Mouse (Mus musculus) hindbrain, embryonic 14.5 days (tissue): Measurements from ENCODE around the gene Pik3r3. TPM values are rescaled to one million over a fixed set of nuclear protein-coding genes. Genes with fewer than 3 reads are reported as not detected.

ENCODE experiments used
- ATAC-seq: fragments of 200-750 bp; cut with Nextera tagmentation; 2 replicates; pipeline ENCODE4 v1.8.0; 2017; ENCODE audit warnings: moderate number of reproducible peaks, mild to moderate bottlenecking, moderate TSS enrichment, moderate library complexity; ENCODE audit not compliant: low FRiP score
- DNase-seq: peaks from one replicate; pipeline ENCODE4 v3.0.0-alpha.2; 2015; ENCODE audit warnings: low spot score
- H3K27ac ChIP-seq: fragments of 300-500 bp; sonication (generic); 2 replicates; pipeline ENCODE4 v1.5.1; 2014; ENCODE audit warnings: mild to moderate bottlenecking, moderate library complexity
- H3K27me3 ChIP-seq: fragments of 300-500 bp; sonication (generic); 2 replicates; pipeline ENCODE4 v1.6.1; 2014; ENCODE audit warnings: mild to moderate bottlenecking, low read length, mixed read lengths; ENCODE audit not compliant: control insufficient read depth, insufficient read depth
- H3K36me3 ChIP-seq: fragments of 300-500 bp; sonication (generic); replicated peaks from 2 replicates; pipeline ENCODE4 v1.6.1; 2014; ENCODE audit not compliant: control insufficient read depth, insufficient read depth
- H3K4me1 ChIP-seq: fragments of 300-500 bp; sonication (generic); replicated peaks from 2 replicates; pipeline ENCODE4 v1.6.1; 2014; ENCODE audit warnings: antibody characterized with exemption, low read length, mixed read lengths; ENCODE audit not compliant: control insufficient read depth, insufficient read depth
- H3K4me2 ChIP-seq: fragments of 300-500 bp; sonication (generic); replicated peaks from 2 replicates; pipeline ENCODE4 v1.6.1; 2014; ENCODE audit warnings: mild to moderate bottlenecking, moderate library complexity
- H3K4me3 ChIP-seq: fragments of 300-500 bp; sonication (generic); replicated peaks from 2 replicates; pipeline ENCODE4 v1.5.1; 2014; ENCODE audit warnings: mild to moderate bottlenecking, low read length
- H3K9ac ChIP-seq: fragments of 300-500 bp; sonication (generic); 2 replicates; pipeline ENCODE4 v1.6.1; 2014
- H3K9me3 ChIP-seq: fragments of 300-500 bp; sonication (generic); 2 replicates; pipeline ENCODE4 v1.6.1; 2016; ENCODE audit warnings: low read length; ENCODE audit not compliant: control insufficient read depth
- WGBS: fragments of 180-500 bp; shearing (Covaris S2); extraction: QIAGEN DNeasy Blood & Tissue Kit; methylation state at CpG from one replicate; pipeline ENCODE4 v1.1.7; 2014; 5-methylcytosine and 5-hydroxymethylcytosine counted together
- polyA plus RNA-seq: library from polyadenylated mRNA; unstranded; fragments of >200 nt; fragmentation: Nextera tagmentation; extraction: Ambion mirVana; gene quantifications from 2 replicates; pipeline ENCODE4 v1.2.1, GENCODE M21; 2014

Gene Pik3r3
- polyA plus RNA-seq, 1 experiment from 2014 or later = 69.0 TPM

GRCm38 (mm10) chr4:116182079-116182478, 39.3 kb upstream of the Pik3r3 start:
- Histone ChIP-seq H3K9me3 (no peaks in the 10 kb centered on the region), H3K27me3 (no peaks in the 10 kb centered on the region), H3K27ac (no peak overlapping the region), H3K4me2 (no peak overlapping the region), H3K4me1 (0 out of 2 replicates have a peak, but pooled peaks cover 2% of the 10 kb centered on the region), H3K9ac (no peak overlapping the region), H3K4me3 (no peak overlapping the region), H3K36me3 (no peaks in the 10 kb centered on the region)
- WGBS = 26% methylated on average over 3 of the region's 3 CpGs
- ATAC-seq = no peak
- no peak for DNase-seq

GRCm38 (mm10) chr4:116182745-116183144, 38.7 kb upstream of the Pik3r3 start:
- H3K4me1 ChIP-seq = 0 out of 2 replicates have a peak, but pooled peaks cover 2% of the 10 kb centered on the region
- no peak overlapping the region for H3K4me3 ChIP-seq
- H3K4me2 ChIP-seq = peak overlapping the region; percentile 33
- H3K27me3 ChIP-seq = no peaks in the 10 kb centered on the region
- DNase-seq (peak; percentile 28), ATAC-seq (no peak)
- no peak overlapping the region for H3K27ac ChIP-seq
- no peaks in the 10 kb centered on the region for H3K9me3 ChIP-seq
- 6% methylated on average over 12 of the region's 12 CpGs for WGBS
- no peak overlapping the region for H3K9ac ChIP-seq
- no peaks in the 10 kb centered on the region for H3K36me3 ChIP-seq

- ATAC-seq = no peak
- 0 out of 2 replicates have a peak, but pooled peaks cover 2% of the 10 kb centered on the region for H3K4me1 ChIP-seq
- WGBS = 95% methylated on average over 4 of the region's 4 CpGs
Observed at GRCm38 (mm10) chr4:116185083-116185482, 36.3 kb upstream of the Pik3r3 start.

GRCm38 (mm10) chr4:116192286-116192835, 29.1 kb upstream of the Pik3r3 start:
- no peaks in the 10 kb centered on the region for H3K9me3 ChIP-seq
- H3K4me2 ChIP-seq = no peak overlapping the region
- WGBS = 66% methylated on average over 4 of the region's 4 CpGs
- H3K36me3 ChIP-seq = no peaks in the 10 kb centered on the region
- no peak for DNase-seq
- H3K4me1 ChIP-seq = no peaks in the 10 kb centered on the region
- no peak overlapping the region for H3K4me3 ChIP-seq
- H3K27ac ChIP-seq = no peak overlapping the region
- H3K27me3 ChIP-seq = no peaks in the 10 kb centered on the region
- no peak for ATAC-seq
- H3K9ac ChIP-seq = no peak overlapping the region

More at GRCm38 (mm10) chr4:116185083-116185482, 36.3 kb upstream of the Pik3r3 start:
- H3K4me3 ChIP-seq = no peak overlapping the region
- H3K9ac ChIP-seq = no peak overlapping the region
- no peaks in the 10 kb centered on the region for H3K9me3 ChIP-seq
- H3K27me3 ChIP-seq = no peaks in the 10 kb centered on the region
- H3K36me3 ChIP-seq = no peaks in the 10 kb centered on the region
- no peak overlapping the region for H3K4me2 ChIP-seq
- H3K27ac ChIP-seq = no peak overlapping the region
- no peak for DNase-seq

- Histone ChIP-seq H3K36me3 (no peaks in the 10 kb centered on the region), H3K4me1 (no peaks in the 10 kb centered on the region), H3K27ac (no peak overlapping the region), H3K4me2 (no peak overlapping the region), H3K4me3 (no peak overlapping the region), H3K9me3 (no peaks in the 10 kb centered on the region), H3K27me3 (no peaks in the 10 kb centered on the region), H3K9ac (no peak overlapping the region)
- ATAC-seq (no peak), DNase-seq (no peak)
- WGBS = 69% methylated on average over 9 of the region's 9 CpGs
Observed at GRCm38 (mm10) chr4:116193583-116194383, 27.6 kb upstream of the Pik3r3 start.

GRCm38 (mm10) chr4:116198422-116198821, 23.0 kb upstream of the Pik3r3 start:
- DNase-seq (no peak), ATAC-seq (no peak)
- Histone ChIP-seq H3K4me2 (no peak overlapping the region), H3K9me3 (no peaks in the 10 kb centered on the region), H3K4me3 (no peak overlapping the region), H3K9ac (no peak overlapping the region), H3K4me1 (no peaks in the 10 kb centered on the region), H3K27me3 (no peaks in the 10 kb centered on the region), H3K27ac (no peak overlapping the region), H3K36me3 (no peaks in the 10 kb centered on the region)
- WGBS = 78% methylated on average over 2 of the region's 2 CpGs

GRCm38 (mm10) chr4:116204422-116204821, 17.0 kb upstream of the Pik3r3 start:
- H3K9me3 ChIP-seq = no peaks in the 10 kb centered on the region
- no peak overlapping the region for H3K4me2 ChIP-seq
- no peak for DNase-seq
- H3K27ac ChIP-seq = no peak overlapping the region
- no peaks in the 10 kb centered on the region for H3K27me3 ChIP-seq
- H3K36me3 ChIP-seq = no peaks in the 10 kb centered on the region
- ATAC-seq = no peak
- no peak overlapping the region for H3K4me3 ChIP-seq
- 71% methylated on average over 3 of the region's 3 CpGs for WGBS
- no peak overlapping the region for H3K9ac ChIP-seq
- no peaks in the 10 kb centered on the region for H3K4me1 ChIP-seq

GRCm38 (mm10) chr4:116206531-116206930, 14.9 kb upstream of the Pik3r3 start:
- 85% methylated on average over 4 of the region's 4 CpGs for WGBS
- ATAC-seq (no peak), DNase-seq (no peak)
- H3K36me3 ChIP-seq = no peaks in the 10 kb centered on the region
- no peaks in the 10 kb centered on the region for H3K9me3 ChIP-seq
- H3K4me2 ChIP-seq = no peak overlapping the region
- no peak overlapping the region for H3K27ac ChIP-seq
- no peak overlapping the region for H3K9ac ChIP-seq
- H3K4me3 ChIP-seq = no peak overlapping the region
- no peaks in the 10 kb centered on the region for H3K4me1 ChIP-seq
- no peaks in the 10 kb centered on the region for H3K27me3 ChIP-seq

- no peak overlapping the region for H3K4me3 ChIP-seq
- WGBS = 85% methylated on average over 1 of the region's 1 CpGs
Observed at GRCm38 (mm10) chr4:116208891-116209290, 12.5 kb upstream of the Pik3r3 start.

More at GRCm38 (mm10) chr4:116208891-116209290, 12.5 kb upstream of the Pik3r3 start:
- Histone ChIP-seq H3K4me1 (no peaks in the 10 kb centered on the region), H3K9ac (no peak overlapping the region), H3K9me3 (no peaks in the 10 kb centered on the region), H3K4me2 (no peak overlapping the region), H3K27ac (no peak overlapping the region), H3K36me3 (no peaks in the 10 kb centered on the region), H3K27me3 (no peaks in the 10 kb centered on the region)
- no peak for ATAC-seq
- DNase-seq = no peak
